Mouse (Mus musculus) lung, adult 2 months (tissue): ENCODE results near the gene Nudt3.

Source experiments
- CTCF ChIP-seq: fragments of 200-500 bp; IDR thresholded peaks from 2 replicates; pipeline ENCODE4 v1.5.1; 2011; ENCODE audit warnings: mild to moderate bottlenecking, low read length, control low read depth; ENCODE audit not compliant: insufficient read depth
- POLR2A ChIP-seq: fragments of 200-500 bp; IDR thresholded peaks from 2 replicates; pipeline ENCODE4 v1.6.1; 2011; ENCODE audit warnings: low read depth, mild to moderate bottlenecking, control low read depth, low read length, borderline replicate concordance; ENCODE audit errors: extremely low read depth

GRCm38 (mm10) chr17:27558845-27559244, 64.5 kb downstream of the Nudt3 start:
- TF ChIP-seq CTCF, result no peak
- no peak for TF ChIP-seq POLR2A
